Mouse (Mus musculus) liver, adult 2 months (tissue): ENCODE measurements at regions not wholly inside any gene's neighbourhood (a gene's known extent, or its start where the extent isn't known, plus 50 kb on each side); places are given as distances from the start of the nearest gene placed in this dataset.

Experiments
- CTCF ChIP-seq: fragments of 200-500 bp; IDR thresholded peaks from 2 replicates; pipeline ENCODE4 v1.5.1; 2011; ENCODE audit warnings: low read depth, low read length, control low read depth
- POLR2A ChIP-seq: fragments of 200-500 bp; IDR thresholded peaks from 2 replicates; pipeline ENCODE4 v1.6.1; 2011; ENCODE audit warnings: low read length, control low read depth; ENCODE audit not compliant: insufficient read depth; ENCODE audit errors: extremely low read depth

DNA sequence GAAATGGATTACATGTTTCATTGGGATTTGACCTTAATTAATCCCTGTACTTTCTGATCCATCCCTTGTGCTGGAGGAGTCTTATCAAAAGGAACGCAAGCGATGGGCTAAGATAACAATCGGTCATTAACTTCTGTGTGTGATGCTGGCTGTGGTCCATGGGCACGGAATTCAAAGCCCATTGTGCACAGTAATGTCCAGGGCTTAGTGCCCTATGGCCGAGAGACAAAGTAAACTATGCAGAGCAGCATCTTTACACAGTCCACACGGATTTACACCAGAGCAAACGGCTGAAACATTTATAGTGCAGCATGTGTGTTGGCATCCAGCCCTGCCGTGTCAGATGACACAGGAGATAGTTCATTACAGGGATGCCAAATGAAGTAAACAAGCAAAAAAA lies 171.4 kb upstream of the Tenm3 start:
- no peak for TF ChIP-seq CTCF
- TF ChIP-seq POLR2A = no peak
